Mouse (Mus musculus) urinary bladder, postnatal 14 days (tissue): Measurements from ENCODE around the gene Soga3.

ENCODE experiments used
- DNase-seq: peaks from one replicate; pipeline ENCODE4 v3.0.0; 2021; ENCODE audit warnings: low spot score

The Soga3 gene

GRCm38 (mm10) chr10:29208735-29209134, 65.1 kb downstream of the Soga3 start:
- DNase-seq, result no peak

- peak; percentile 52 for DNase-seq
These were observed 67.8 kb downstream of the Soga3 start, which contains the start of gene 9330159F19Rik for GRCm38 (mm10) chr10:29211453-29211852. Gene 9330159F19Rik (plus strand): TSS chr10:29211606.

GRCm38 (mm10) chr10:29213534-29214100, 70.0 kb downstream of the Soga3 start:
- no peak for DNase-seq

DNA sequence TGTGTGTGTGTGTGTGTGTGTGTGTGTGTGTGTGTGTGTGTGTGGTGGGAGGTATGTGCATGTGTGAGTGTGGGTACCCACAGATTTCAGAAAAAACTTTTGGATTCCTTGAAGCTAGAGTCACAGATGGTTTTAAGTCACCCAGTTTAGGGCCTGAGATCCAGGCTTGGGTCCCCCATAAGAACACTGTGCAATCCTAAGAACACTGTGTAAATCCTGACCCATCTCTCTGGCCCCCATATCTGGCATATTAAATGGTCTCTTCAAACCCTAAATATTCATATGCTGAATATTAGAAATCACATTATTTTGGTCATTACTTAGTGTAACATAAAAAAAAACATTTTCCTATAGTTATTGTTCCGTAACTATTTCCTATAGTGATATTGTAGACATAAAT, 73.3 kb downstream of the Soga3 start:
- no peak for DNase-seq

- DNase-seq, result no peak
These were observed 73.8 kb downstream of the Soga3 start for GRCm38 (mm10) chr10:29217451-29217850.

- DNase-seq, result no peak
These were observed 81.7 kb downstream of the Soga3 start for GRCm38 (mm10) chr10:29225329-29225728.

DNA sequence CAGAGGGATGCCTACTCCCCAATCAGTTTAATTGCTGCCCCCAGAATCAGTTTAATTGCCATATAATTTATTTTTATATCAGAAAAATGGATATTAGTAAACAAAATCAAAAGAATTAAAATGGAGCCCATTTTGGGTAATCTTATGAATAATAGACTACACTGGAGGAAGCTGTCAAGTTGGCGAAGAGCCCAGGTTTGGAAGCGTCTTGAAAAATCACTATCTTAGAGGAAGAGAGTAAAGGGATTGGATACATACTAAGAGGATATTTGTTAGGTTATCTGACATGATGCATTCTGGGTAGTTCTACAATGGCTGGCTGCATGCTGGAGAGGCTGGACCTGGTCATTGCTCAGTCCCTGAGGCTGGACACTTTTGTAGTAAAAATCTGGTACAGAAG, 87.6 kb downstream of the Soga3 start:
- DNase-seq, result no peak
